Mouse (Mus musculus) limb, embryonic 11.5 days (tissue): ENCODE data around the gene Chrna3. TPM values are rescaled to one million over a fixed set of nuclear protein-coding genes. Genes with fewer than 3 reads are reported as not detected.

Experiments used
- ATAC-seq: fragments of 200-750 bp; cut with Nextera tagmentation; 2 replicates; pipeline ENCODE4 v1.8.0; 2017; ENCODE audit warnings: low read depth; ENCODE audit not compliant: insufficient number of reproducible peaks, low FRiP score, low TSS enrichment
- DNase-seq: peaks from one replicate; pipeline ENCODE4 v3.0.0-alpha.2; 2015; ENCODE audit warnings: low spot score
- H3K27ac ChIP-seq: fragments of 300-500 bp; sonication (generic); replicated peaks from 2 replicates; pipeline ENCODE4 v1.5.1; 2014; ENCODE audit warnings: low read depth, mild to moderate bottlenecking, low read length
- H3K27me3 ChIP-seq: fragments of 300-500 bp; sonication (generic); 2 replicates; pipeline ENCODE4 v1.6.1; 2014; ENCODE audit warnings: mild to moderate bottlenecking, low read length, mixed read lengths; ENCODE audit not compliant: control insufficient read depth, insufficient read depth
- H3K36me3 ChIP-seq: fragments of 300-500 bp; sonication (generic); 2 replicates; pipeline ENCODE4 v1.6.1; 2014; ENCODE audit warnings: mild to moderate bottlenecking, low read length, moderate library complexity, mixed read lengths; ENCODE audit not compliant: control insufficient read depth, insufficient read depth
- H3K4me1 ChIP-seq: fragments of 300-500 bp; sonication (generic); 2 replicates; pipeline ENCODE4 v1.6.1; 2014; ENCODE audit warnings: low read length, mixed read lengths; ENCODE audit not compliant: control insufficient read depth, insufficient read depth
- H3K4me2 ChIP-seq: fragments of 300-500 bp; sonication (generic); 2 replicates; pipeline ENCODE4 v1.6.1; 2014; ENCODE audit warnings: low read depth, mild to moderate bottlenecking, moderate library complexity; ENCODE audit not compliant: severe bottlenecking
- H3K4me3 ChIP-seq: fragments of 300-500 bp; sonication (generic); 2 replicates; pipeline ENCODE4 v1.5.1; 2014; ENCODE audit warnings: low read depth, low read length
- H3K9ac ChIP-seq: fragments of 300-500 bp; sonication (generic); 2 replicates; pipeline ENCODE4 v1.6.1; 2014; ENCODE audit warnings: mild to moderate bottlenecking, low read length
- H3K9me3 ChIP-seq: fragments of 300-500 bp; sonication (generic); 2 replicates; pipeline ENCODE4 v1.6.1; 2016; ENCODE audit warnings: low read length; ENCODE audit not compliant: control insufficient read depth
- WGBS: fragments of 180-500 bp; shearing (Covaris S2); extraction: QIAGEN DNeasy Blood & Tissue Kit; methylation state at CpG from one replicate; pipeline ENCODE4 v1.1.7; 2014; 5-methylcytosine and 5-hydroxymethylcytosine counted together
- polyA plus RNA-seq: library from polyadenylated mRNA; unstranded; fragments of >200 nt; fragmentation: Nextera tagmentation; extraction: Ambion mirVana; gene quantifications from 2 replicates; pipeline ENCODE4 v1.2.1, GENCODE M21; 2014

The Chrna3 gene
- polyA plus RNA-seq, 1 experiment from 2014 or later = 0.13 TPM

- H3K9me3 ChIP-seq = no peaks in the 10 kb centered on the region
- no peaks in the 10 kb centered on the region for H3K36me3 ChIP-seq
- DNase-seq = no peak
- no peaks in the 10 kb centered on the region for H3K27me3 ChIP-seq
- H3K4me3 ChIP-seq = no peak overlapping the region
- H3K4me2 ChIP-seq = no peak overlapping the region
- 0 out of 2 replicates have a peak, but pooled peaks cover 2% of the 10 kb centered on the region for H3K4me1 ChIP-seq
- no peak overlapping the region for H3K9ac ChIP-seq
- ATAC-seq = no peak
- H3K27ac ChIP-seq = no peak overlapping the region
- WGBS = 80% methylated on average over 2 of the region's 2 CpGs
Observed at GRCm38 (mm10) chr9:55045001-55045400, 18.6 kb upstream of the Chrna3 start.

- Histone ChIP-seq H3K27me3 (no peaks in the 10 kb centered on the region), H3K4me2 (no peak overlapping the region), H3K4me3 (no peak overlapping the region), H3K36me3 (no peaks in the 10 kb centered on the region), H3K9me3 (no peaks in the 10 kb centered on the region), H3K9ac (no peak overlapping the region), H3K4me1 (0 out of 2 replicates have a peak, but pooled peaks cover 2% of the 10 kb centered on the region), H3K27ac (no peak overlapping the region)
- no peak for ATAC-seq
- 13% methylated on average over 8 of the region's 8 CpGs for WGBS
- DNase-seq = no peak
Observed at GRCm38 (mm10) chr9:55043688-55044087, 17.3 kb upstream of the Chrna3 start.

- WGBS = 52% methylated on average over 2 of the region's 2 CpGs
- Histone ChIP-seq H3K9me3 (no peaks in the 10 kb centered on the region), H3K36me3 (no peaks in the 10 kb centered on the region), H3K9ac (no peak overlapping the region), H3K27me3 (no peaks in the 10 kb centered on the region), H3K27ac (no peak overlapping the region), H3K4me1 (no peaks in the 10 kb centered on the region), H3K4me3 (no peak overlapping the region), H3K4me2 (no peak overlapping the region)
- no peak for ATAC-seq
- no peak for DNase-seq
Observed at GRCm38 (mm10) chr9:55041389-55041788, 15.0 kb upstream of the Chrna3 start.

GRCm38 (mm10) chr9:55039983-55040382 is 13.6 kb upstream of the Chrna3 start:
- Histone ChIP-seq H3K27ac (no peak overlapping the region), H3K36me3 (no peaks in the 10 kb centered on the region), H3K9me3 (no peaks in the 10 kb centered on the region), H3K27me3 (no peaks in the 10 kb centered on the region), H3K4me2 (no peak overlapping the region), H3K9ac (no peak overlapping the region), H3K4me1 (no peaks in the 10 kb centered on the region), H3K4me3 (no peak overlapping the region)
- DNase-seq (no peak), ATAC-seq (no peak)
- 73% methylated on average over 5 of the region's 5 CpGs for WGBS

- Histone ChIP-seq H3K9ac (no peak overlapping the region), H3K4me3 (no peak overlapping the region), H3K9me3 (no peaks in the 10 kb centered on the region), H3K27ac (no peak overlapping the region), H3K4me2 (no peak overlapping the region), H3K4me1 (no peaks in the 10 kb centered on the region), H3K36me3 (no peaks in the 10 kb centered on the region), H3K27me3 (no peaks in the 10 kb centered on the region)
- DNase-seq (no peak), ATAC-seq (no peak)
- WGBS = 81% methylated on average over 8 of the region's 8 CpGs
Observed at GRCm38 (mm10) chr9:55038948-55039347, 12.6 kb upstream of the Chrna3 start.

GRCm38 (mm10) chr9:55031435-55032167 is 5.2 kb upstream of the Chrna3 start:
- Histone ChIP-seq H3K9ac (no peak overlapping the region), H3K36me3 (no peaks in the 10 kb centered on the region), H3K4me1 (peaks cover under 1% of the 10 kb centered on the region; the same call in 1 of the 2 replicates), H3K4me2 (no peak overlapping the region), H3K9me3 (no peaks in the 10 kb centered on the region), H3K27me3 (peaks cover 6% of the 10 kb centered on the region), H3K4me3 (no peak overlapping the region), H3K27ac (no peak overlapping the region)
- 64% methylated on average over 6 of the region's 6 CpGs for whole genome bisulfite sequencing
- DNase-seq (no peak), ATAC-seq (no peak)

GRCm38 (mm10) chr9:55025534-55026274 is 658 bp downstream of the Chrna3 start:
- H3K9ac ChIP-seq = no peak overlapping the region; the same call in 1 of the 2 replicates

GRCm38 (mm10) chr9:55023902-55024583 is 2.3 kb downstream of the Chrna3 start:
- DNase-seq (peak; percentile 93), ATAC-seq (no peak)
- H3K4me2 ChIP-seq = no peak overlapping the region
- no peak overlapping the region for H3K27ac ChIP-seq
- H3K9ac ChIP-seq = no peak overlapping the region
- H3K9me3 ChIP-seq = no peaks in the 10 kb centered on the region
- H3K27me3 ChIP-seq = peaks cover 32% of the 10 kb centered on the region
- H3K36me3 ChIP-seq = no peaks in the 10 kb centered on the region
- H3K4me1 ChIP-seq = peaks cover 9% of the 10 kb centered on the region; the same call in 1 of the 2 replicates
- 42% methylated on average over 13 of the region's 13 CpGs for WGBS
- no peak overlapping the region for H3K4me3 ChIP-seq

More at GRCm38 (mm10) chr9:55025534-55026274, 658 bp downstream of the Chrna3 start:
- no peaks in the 10 kb centered on the region for H3K36me3 ChIP-seq
- H3K4me3 ChIP-seq = peak overlapping the region; percentile 28
- 14% methylated on average over 38 of the region's 38 CpGs for WGBS
- peak overlapping the region; percentile 64 for H3K4me2 ChIP-seq
- H3K27ac ChIP-seq = no peak overlapping the region
- H3K27me3 ChIP-seq = peaks cover 32% of the 10 kb centered on the region
- DNase-seq (no peak), ATAC-seq (no peak)
- peaks cover 9% of the 10 kb centered on the region; the same call in 1 of the 2 replicates for H3K4me1 ChIP-seq
- H3K9me3 ChIP-seq = no peaks in the 10 kb centered on the region
